Mouse (Mus musculus): ENCODE data around the gene Xpnpep3. TPM values are rescaled to one million over a fixed set of nuclear protein-coding genes. Genes with fewer than 3 reads are reported as not detected.

Xpnpep3 gene
- polyA plus RNA-seq, 1 experiment from 2014 or later = 8.7 TPM

DNA sequence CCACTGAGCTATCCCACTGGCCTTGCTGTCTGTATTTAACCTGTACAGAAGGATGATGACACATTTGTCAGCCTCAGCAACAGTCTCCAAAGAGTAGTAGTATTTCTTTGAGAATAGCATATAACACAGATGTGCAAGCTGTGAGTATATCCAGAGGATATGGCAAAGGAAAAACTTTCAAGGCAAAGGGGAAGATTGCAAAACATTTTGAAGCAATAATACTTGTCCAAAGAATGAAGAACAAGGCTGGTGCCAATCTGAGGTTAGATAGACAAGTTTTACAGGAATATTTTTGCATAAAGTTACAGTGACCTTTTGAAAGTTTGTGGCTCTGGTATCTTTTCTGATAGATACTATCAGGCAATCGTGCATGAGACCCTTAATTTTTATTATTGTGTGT is 31.3 kb downstream of the Xpnpep3 start:
- H3K27ac ChIP-seq = no peak overlapping the region
- 0 out of 2 replicates have a peak, but pooled peaks cover 16% of the 10 kb centered on the region for H3K36me3 ChIP-seq (ENCODE audit: insufficient read depth, low read length)
- H3K9me3 ChIP-seq (replicated peaks; ENCODE audit: low read length) = no peaks in the 10 kb centered on the region
- ATAC-seq (replicated peaks; ENCODE audit: low FRiP score, low read depth) (no peak), DNase-seq (ENCODE audit: low spot score) (no peak)
- H3K4me3 ChIP-seq (replicated peaks; ENCODE audit: low read depth, low read length) = no peak overlapping the region
- no peak for TF ChIP-seq CTCF (IDR thresholded peaks at IDR 0.05; ENCODE audit: low read depth)
- no peak overlapping the region for H3K9ac ChIP-seq (ENCODE audit: low read depth, low read length)
- 49% methylated on average over 1 of the region's 1 CpGs for WGBS
- H3K4me1 ChIP-seq (replicated peaks; ENCODE audit: insufficient read depth, low read length) = no peaks in the 10 kb centered on the region
- no peaks in the 10 kb centered on the region for H3K27me3 ChIP-seq (ENCODE audit: insufficient read depth, low read length)
- no peak overlapping the region for H3K4me2 ChIP-seq (ENCODE audit: low read length)

DNA sequence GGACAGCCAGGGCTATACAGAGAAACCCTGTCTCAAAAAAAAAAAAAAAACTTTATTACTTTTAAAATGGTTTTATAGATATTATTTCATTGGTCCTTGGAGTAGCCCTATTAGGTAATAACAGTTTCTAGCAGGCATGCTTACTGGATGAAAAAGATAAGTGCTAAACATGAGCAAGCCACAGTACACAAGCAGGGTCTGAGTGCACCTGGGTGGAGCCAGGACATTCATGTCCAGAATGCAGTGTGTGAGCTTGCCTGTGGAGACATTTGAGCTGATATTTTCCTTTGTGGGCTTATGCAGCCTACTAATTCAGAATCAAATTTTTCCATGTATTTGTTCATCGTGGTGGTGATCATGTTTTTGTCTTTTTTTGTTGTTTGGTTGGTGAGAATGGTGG is 38.4 kb downstream of the Xpnpep3 start:
- Histone ChIP-seq H3K9ac (ENCODE audit: low read depth, low read length) (no peak overlapping the region), H3K4me1 (replicated peaks; ENCODE audit: insufficient read depth, low read length) (no peaks in the 10 kb centered on the region), H3K36me3 (ENCODE audit: insufficient read depth, low read length) (peaks cover 19% of the 10 kb centered on the region), H3K27me3 (ENCODE audit: insufficient read depth, low read length) (no peaks in the 10 kb centered on the region), H3K27ac (no peak overlapping the region), H3K4me2 (ENCODE audit: low read length) (no peak overlapping the region), H3K9me3 (replicated peaks; ENCODE audit: low read length) (no peaks in the 10 kb centered on the region), H3K4me3 (replicated peaks; ENCODE audit: low read depth, low read length) (no peak overlapping the region)
- DNase-seq (ENCODE audit: low spot score) (no peak), ATAC-seq (replicated peaks; ENCODE audit: low FRiP score, low read depth) (no peak)
- TF ChIP-seq CTCF (IDR thresholded peaks at IDR 0.05; ENCODE audit: low read depth) = no peak
- WGBS = 93% methylated on average over 1 of the region's 1 CpGs

DNA sequence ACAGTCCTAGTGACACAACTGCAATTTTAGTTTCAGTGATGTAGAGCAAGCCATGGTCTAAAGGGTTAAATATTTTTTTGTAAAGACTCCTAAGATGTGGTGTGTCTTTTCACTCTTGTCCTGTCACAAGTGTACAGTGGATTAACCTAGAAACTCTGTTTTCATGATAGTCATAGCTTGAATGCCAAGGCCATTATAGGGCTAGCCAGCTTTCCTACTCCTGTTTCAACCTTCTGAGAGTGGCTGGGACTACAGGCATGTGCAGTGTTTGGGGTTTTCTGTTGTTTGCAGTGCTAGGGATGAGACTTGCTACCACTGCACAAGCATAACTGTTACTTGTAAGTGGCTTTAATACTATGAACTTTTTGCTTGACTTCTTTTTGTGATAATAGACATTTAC is 39.3 kb downstream of the Xpnpep3 start:
- no peaks in the 10 kb centered on the region for H3K27me3 ChIP-seq (ENCODE audit: insufficient read depth, low read length)
- no peak overlapping the region for H3K27ac ChIP-seq
- DNase-seq (ENCODE audit: low spot score) (no peak), ATAC-seq (replicated peaks; ENCODE audit: low FRiP score, low read depth) (no peak)
- H3K4me3 ChIP-seq (replicated peaks; ENCODE audit: low read depth, low read length) = no peak overlapping the region
- H3K4me1 ChIP-seq (replicated peaks; ENCODE audit: insufficient read depth, low read length) = no peaks in the 10 kb centered on the region
- no peak for TF ChIP-seq CTCF (IDR thresholded peaks at IDR 0.05; ENCODE audit: low read depth)
- H3K9me3 ChIP-seq (replicated peaks; ENCODE audit: low read length) = no peaks in the 10 kb centered on the region
- H3K9ac ChIP-seq (ENCODE audit: low read depth, low read length) = no peak overlapping the region
- H3K36me3 ChIP-seq (ENCODE audit: insufficient read depth, low read length) = peaks cover 19% of the 10 kb centered on the region
- H3K4me2 ChIP-seq (ENCODE audit: low read length) = no peak overlapping the region

DNA sequence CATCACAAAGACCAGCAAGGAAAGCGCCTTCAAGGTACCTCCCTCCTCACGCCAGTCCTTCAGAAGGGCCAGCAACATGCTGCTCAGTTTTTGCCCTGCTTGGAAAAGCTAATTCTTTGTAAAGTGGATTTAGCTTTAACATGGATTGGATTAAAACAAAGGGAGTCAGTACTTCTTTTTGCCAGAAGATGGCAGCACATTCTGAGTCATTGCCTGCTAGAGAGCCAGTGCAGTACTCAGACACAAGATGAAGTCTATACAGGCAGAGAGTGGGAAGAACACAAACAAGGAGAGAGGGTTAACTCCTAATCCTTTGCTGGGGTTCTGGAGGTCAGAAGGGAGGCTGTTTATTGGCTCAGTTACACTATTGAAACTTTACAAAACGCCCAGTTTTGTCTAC is 48.5 kb downstream of the Xpnpep3 start:
- H3K36me3 ChIP-seq (ENCODE audit: insufficient read depth, low read length) = peaks cover 30% of the 10 kb centered on the region; the same call in 1 of the 2 replicates
- no peak for ATAC-seq (replicated peaks; ENCODE audit: low FRiP score, low read depth)

DNA sequence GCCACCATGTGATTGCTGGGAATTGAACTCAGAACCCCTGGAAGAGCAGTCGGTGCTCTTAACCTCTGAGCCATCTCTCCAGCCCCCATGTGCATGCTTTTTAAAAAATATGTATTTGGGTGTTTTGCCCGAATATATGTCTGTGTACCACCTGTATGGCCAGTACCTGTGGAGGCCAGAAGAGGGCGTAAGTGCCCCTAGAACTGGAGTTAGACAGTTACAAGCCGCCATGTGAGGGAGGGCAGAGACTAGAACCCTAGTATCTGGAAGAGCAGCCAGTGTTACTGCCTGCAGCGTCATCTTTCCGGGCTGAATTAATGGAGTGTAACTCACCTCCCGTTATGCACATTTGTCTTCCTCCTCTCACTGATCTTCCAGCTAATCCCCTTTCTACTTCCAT is 61.6 kb downstream of the Xpnpep3 start:
- WGBS = 69% methylated on average over 7 of the region's 7 CpGs
- TF ChIP-seq CTCF (IDR thresholded peaks at IDR 0.05; ENCODE audit: low read depth) = peak; percentile 27; the same call in 1 of the 2 replicates
- no peaks in the 10 kb centered on the region for H3K4me1 ChIP-seq (replicated peaks; ENCODE audit: insufficient read depth, low read length)
- no peaks in the 10 kb centered on the region for H3K27me3 ChIP-seq (ENCODE audit: insufficient read depth, low read length)
- H3K36me3 ChIP-seq (ENCODE audit: insufficient read depth, low read length) = peaks cover 5% of the 10 kb centered on the region; the same call in 1 of the 2 replicates
- H3K4me2 ChIP-seq (ENCODE audit: low read length) = no peak overlapping the region
- no peak overlapping the region for H3K27ac ChIP-seq
- no peak overlapping the region for H3K4me3 ChIP-seq (replicated peaks; ENCODE audit: low read depth, low read length)
- no peaks in the 10 kb centered on the region for H3K9me3 ChIP-seq (replicated peaks; ENCODE audit: low read length)
- no peak for DNase-seq (ENCODE audit: low spot score)
- ATAC-seq (replicated peaks; ENCODE audit: low FRiP score, low read depth) = no peak
- H3K9ac ChIP-seq (ENCODE audit: low read depth, low read length) = no peak overlapping the region

More for the DNA sequence above, 48.5 kb downstream of the Xpnpep3 start:
- 45% methylated on average over 3 of the region's 3 CpGs for WGBS
- Histone ChIP-seq H3K4me3 (replicated peaks; ENCODE audit: low read depth, low read length) (no peak overlapping the region), H3K9ac (ENCODE audit: low read depth, low read length) (no peak overlapping the region), H3K27me3 (ENCODE audit: insufficient read depth, low read length) (no peaks in the 10 kb centered on the region), H3K4me1 (replicated peaks; ENCODE audit: insufficient read depth, low read length) (no peaks in the 10 kb centered on the region), H3K4me2 (ENCODE audit: low read length) (no peak overlapping the region), H3K27ac (no peak overlapping the region), H3K9me3 (replicated peaks; ENCODE audit: low read length) (no peaks in the 10 kb centered on the region)
- DNase-seq (ENCODE audit: low spot score) = peak; percentile 90
- TF ChIP-seq CTCF (IDR thresholded peaks at IDR 0.05; ENCODE audit: low read depth) = peak; percentile 89

DNA sequence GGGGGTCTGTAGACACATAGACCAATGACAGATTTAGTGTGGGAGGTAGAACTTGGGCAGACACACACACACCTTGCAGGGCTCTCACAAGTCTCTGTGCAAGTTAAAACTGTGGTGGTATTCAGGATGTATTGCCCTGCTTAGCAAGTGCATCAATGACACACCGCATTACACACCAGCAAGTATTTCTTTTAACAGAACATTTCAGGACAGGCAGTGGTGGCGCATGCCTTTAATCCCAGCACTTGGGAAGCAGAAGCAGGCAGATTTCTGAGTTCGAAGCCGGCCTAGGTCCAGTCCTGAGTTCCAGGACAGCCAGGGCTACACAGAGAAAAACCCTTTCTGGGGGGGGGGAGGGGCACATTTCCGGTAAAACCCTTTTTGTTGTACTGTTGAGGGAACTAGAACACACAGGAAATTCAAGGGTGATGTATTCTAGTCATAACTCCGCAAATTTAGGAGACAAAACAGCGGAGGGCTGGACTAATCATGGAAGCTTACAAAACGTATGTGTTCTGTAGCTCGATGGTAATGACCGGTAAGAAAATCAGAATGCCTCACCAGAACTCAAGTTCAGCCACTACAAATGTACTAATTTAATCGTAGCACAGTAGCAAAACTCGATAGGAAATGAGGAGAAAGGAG is 65.2 kb downstream of the Xpnpep3 start:
- 77% methylated on average over 12 of the region's 12 CpGs for WGBS
- Histone ChIP-seq H3K27ac (peak overlapping the region; percentile 91), H3K9ac (ENCODE audit: low read depth, low read length) (peak overlapping the region; percentile 80), H3K27me3 (ENCODE audit: insufficient read depth, low read length) (no peaks in the 10 kb centered on the region), H3K4me3 (replicated peaks; ENCODE audit: low read depth, low read length) (peak overlapping the region; percentile 66), H3K4me1 (replicated peaks; ENCODE audit: insufficient read depth, low read length) (no peaks in the 10 kb centered on the region), H3K4me2 (ENCODE audit: low read length) (peak overlapping the region; percentile 71), H3K36me3 (ENCODE audit: insufficient read depth, low read length) (0 out of 2 replicates have a peak, but pooled peaks cover 3% of the 10 kb centered on the region), H3K9me3 (replicated peaks; ENCODE audit: low read length) (no peaks in the 10 kb centered on the region)
- no peak for TF ChIP-seq CTCF (IDR thresholded peaks at IDR 0.05; ENCODE audit: low read depth)
- no peak for ATAC-seq (replicated peaks; ENCODE audit: low FRiP score, low read depth)
- DNase-seq (ENCODE audit: low spot score) = no peak

All from kidney, postnatal 0 days (tissue).